Mouse (Mus musculus): ENCODE results near the gene Tmc6. TPM values are rescaled to one million over a fixed set of nuclear protein-coding genes. Genes with fewer than 3 reads are reported as not detected.

Gene Tmc6
- polyA plus RNA-seq, 1 experiment from 2014 or later = 37.5 TPM

Other genes with a start within 250 kb of the Tmc6 start
- 10.0 and 10.5 TPM in 2 replicates for gene Tnrc6c, start 127.9 kb downstream of the Tmc6 start, polyA plus RNA-seq (2015; fragmentation: Nextera tagmentation; extraction: Ambion mirVana)
- gene Tmc8, start 122 bp downstream of the Tmc6 start, polyA plus RNA-seq (2015; fragmentation: Nextera tagmentation; extraction: Ambion mirVana) = 2.7 and 3.6 TPM in 2 replicates
- gene 6030468B19Rik, start 15.5 kb upstream of the Tmc6 start, polyA plus RNA-seq (2015; fragmentation: Nextera tagmentation; extraction: Ambion mirVana) = 0.36 and 1.7 TPM in 2 replicates
- gene Gm20708, start 27.5 kb upstream of the Tmc6 start, polyA plus RNA-seq (2015; fragmentation: Nextera tagmentation; extraction: Ambion mirVana) = 0.54 and 0.91 TPM in 2 replicates
- gene Syngr2, start 27.5 kb upstream of the Tmc6 start, polyA plus RNA-seq (2015; fragmentation: Nextera tagmentation; extraction: Ambion mirVana) = 78.0 and 80.5 TPM in 2 replicates
- gene Afmid, start 43.7 kb upstream of the Tmc6 start, polyA plus RNA-seq (2015; fragmentation: Nextera tagmentation; extraction: Ambion mirVana) = 3.9 and 6.7 TPM in 2 replicates
- gene Tk1, start 43.9 kb upstream of the Tmc6 start, polyA plus RNA-seq (2015; fragmentation: Nextera tagmentation; extraction: Ambion mirVana) = 127 and 128 TPM in 2 replicates
- 310 and 329 TPM in 2 replicates for gene Birc5, start 67.1 kb upstream of the Tmc6 start, polyA plus RNA-seq (2015; fragmentation: Nextera tagmentation; extraction: Ambion mirVana)
- not detected in 2 replicates for gene Tmem235, start 78.6 kb upstream of the Tmc6 start, polyA plus RNA-seq (2015; fragmentation: Nextera tagmentation; extraction: Ambion mirVana)
- gene Tha1, start 91.3 kb upstream of the Tmc6 start, polyA plus RNA-seq (2015; fragmentation: Nextera tagmentation; extraction: Ambion mirVana) = 5.3 TPM in 2 replicates
- gene Socs3, start 187.8 kb upstream of the Tmc6 start, polyA plus RNA-seq (2015; fragmentation: Nextera tagmentation; extraction: Ambion mirVana) = 14.1 and 15.2 TPM in 2 replicates
- 34.1 and 38.9 TPM in 2 replicates for gene Pgs1, start 204.1 kb upstream of the Tmc6 start, polyA plus RNA-seq (2015; fragmentation: Nextera tagmentation; extraction: Ambion mirVana)